Mouse (Mus musculus) skeletal muscle tissue, postnatal 0 days (tissue): ENCODE data around the gene Rps27. TPM values are rescaled to one million over a fixed set of nuclear protein-coding genes. Genes with fewer than 3 reads are reported as not detected.

Experiments used
- polyA plus RNA-seq: library from polyadenylated mRNA; unstranded; fragments of >200 nt; fragmentation: Nextera tagmentation; extraction: Ambion mirVana; gene quantifications from 2 replicates; pipeline ENCODE4 v1.2.1, GENCODE M21; 2015

Rps27 gene
- polyA plus RNA-seq: 894 and 1,257 TPM in 2 replicates

DNA sequence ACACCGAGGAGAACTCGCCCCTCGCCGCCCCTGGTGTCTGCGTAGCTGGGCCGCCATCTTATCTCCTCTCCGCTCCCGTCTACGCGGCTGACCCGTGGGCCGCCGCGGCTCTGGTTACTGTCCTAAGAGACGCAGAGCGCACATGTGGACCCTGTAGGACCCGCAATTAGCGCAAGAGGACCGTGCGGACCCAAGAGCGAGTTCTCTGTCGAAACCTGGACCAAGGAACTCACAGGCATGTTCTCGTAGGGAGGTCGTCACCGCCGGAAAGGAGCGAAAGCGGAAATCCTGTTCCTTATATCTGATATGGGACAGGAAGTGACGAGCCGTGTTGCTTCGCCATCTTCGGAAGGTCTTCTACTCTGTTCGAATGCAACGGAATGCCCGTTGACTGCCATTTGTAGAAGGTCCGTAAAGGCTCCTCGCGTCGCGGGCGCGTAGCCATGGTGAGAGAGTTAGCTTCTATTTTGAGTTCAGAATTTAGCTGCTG lies at the start of gene Rps27, which contains the start of gene Rab13:
Gene Rps27 (minus strand): TSS at position 275 of the 490 bp plus-strand sequence.
Gene Rab13 (plus strand): TSS at position 319 of the 490 bp plus-strand sequence.

DNA sequence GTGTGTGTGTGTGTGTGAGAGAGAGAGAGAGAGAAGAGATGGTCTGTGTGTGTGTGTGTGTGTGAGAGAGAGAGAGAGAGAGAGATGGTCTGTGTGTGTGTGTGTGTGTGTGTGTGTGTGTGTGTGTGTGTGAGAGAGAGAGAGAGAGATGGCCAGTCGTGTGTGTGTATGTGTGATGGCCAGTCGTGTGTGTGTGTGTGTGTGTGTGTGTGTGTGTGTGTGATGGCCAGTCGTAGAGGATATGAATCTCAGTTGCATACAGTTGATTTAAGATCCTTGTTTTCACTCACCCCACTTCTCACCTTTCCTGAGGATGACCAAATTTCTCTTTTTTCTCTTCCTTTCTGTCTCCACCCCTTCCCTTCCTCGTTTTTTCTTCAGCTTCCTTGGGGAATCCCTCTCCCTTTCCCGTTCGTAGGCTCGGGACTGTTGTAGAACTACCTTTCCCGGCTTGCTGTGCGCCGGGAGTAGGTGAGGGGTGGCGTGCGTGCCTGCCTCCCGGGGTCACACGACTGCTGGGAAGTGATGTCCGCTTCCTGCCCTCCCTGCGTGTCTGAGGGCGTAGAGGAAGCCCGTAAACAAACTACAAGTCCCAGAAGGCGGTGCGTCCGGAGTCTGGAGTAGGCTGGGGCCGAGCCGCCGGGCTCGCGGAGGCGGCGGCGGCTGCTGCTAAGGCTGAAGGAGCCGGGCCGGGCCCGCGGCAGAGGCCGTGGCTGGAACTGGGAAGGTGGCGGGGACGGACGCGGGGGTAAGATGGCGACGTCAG lies 40.4 kb upstream of the Rps27 start, which contains the start of gene Crtc2:
Gene Crtc2 (plus strand): TSS at position 511 of the 766 bp plus-strand sequence.

DNA sequence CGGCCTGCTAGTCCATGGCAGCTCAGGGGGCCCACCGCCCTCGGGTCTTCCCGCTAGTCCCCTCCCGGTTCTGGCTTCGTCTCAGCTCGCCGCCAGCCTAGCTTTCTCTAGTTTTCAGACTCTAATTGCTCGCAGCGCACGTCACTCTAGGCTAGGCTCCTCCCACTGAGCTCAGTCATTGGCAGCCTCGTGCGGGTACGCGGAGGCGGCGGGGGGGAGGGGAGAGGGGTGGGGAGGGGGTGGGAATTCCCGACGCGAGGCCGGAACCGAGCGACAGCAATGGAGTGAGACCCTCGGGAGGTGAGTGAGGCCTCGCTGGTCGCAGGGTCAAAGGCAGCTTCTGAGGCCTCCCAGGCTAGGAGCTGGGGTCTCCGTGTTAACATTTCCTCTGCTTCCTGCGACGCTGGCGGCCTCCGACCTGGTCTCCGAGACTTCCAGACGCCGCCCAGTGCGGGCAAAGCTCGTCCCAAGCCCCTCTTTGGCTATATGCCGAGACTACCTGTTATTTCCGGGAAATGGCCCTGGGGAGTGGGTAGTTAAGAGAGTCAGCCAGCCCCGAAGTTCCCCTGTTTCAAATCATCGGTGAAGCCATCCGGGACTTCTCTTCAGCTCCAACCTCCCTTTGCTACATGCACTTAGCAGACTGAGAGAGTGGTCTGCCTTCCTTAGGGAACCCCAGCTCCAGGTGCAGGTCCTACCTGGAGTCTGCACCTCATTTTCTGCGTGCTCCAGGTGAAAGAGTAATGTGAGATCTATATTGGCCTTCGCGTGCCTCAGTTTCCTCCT lies 34.7 kb upstream of the Rps27 start, which contains the start of gene Slc39a1:
Gene Slc39a1 (plus strand): TSS at position 213 of the 786 bp plus-strand sequence.

GRCm38 (mm10) chr3:90242984-90243775 lies 29.7 kb upstream of the Rps27 start, which contains the start of gene Creb3l4:
Gene Creb3l4 (minus strand): TSS chr3:90243512.

DNA sequence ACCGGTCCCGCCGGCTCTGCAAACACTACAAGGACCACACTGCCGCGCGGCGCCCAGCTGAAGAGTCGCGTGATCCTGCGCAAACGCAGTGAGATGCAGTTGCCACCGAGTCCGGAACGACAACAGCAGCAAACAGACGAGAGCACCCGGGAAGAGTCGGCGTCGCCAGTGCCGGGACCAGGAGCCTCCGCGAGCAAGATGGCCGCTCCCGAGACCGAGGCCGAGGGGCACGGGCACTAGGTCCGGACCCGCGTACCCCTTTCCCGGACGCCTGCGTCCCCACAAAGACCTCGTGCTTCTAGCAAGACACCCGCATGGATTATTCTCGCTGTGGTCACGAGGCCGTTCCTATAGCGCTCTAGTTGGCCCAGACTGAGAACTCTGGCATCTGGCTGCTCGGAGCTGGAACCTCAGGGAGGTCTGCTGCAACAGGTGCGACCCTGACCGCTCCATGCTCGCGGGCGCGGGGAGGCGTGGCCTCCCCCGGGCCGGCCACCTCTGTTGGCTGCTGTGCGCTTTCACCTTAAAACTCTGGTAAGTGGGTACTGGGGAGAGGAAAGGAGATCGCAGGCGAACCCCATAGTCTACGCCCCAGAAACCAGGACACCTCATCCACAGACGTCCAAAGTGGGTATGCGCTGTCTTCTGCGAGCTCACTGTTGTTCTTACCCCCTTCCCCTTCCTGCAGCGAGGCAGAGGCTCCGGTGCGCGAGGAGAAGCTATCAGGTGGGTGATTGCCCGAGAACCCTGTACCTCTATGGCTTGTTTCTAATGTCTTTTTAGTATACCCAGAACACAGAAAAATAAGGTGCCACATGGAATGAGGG lies 18.3 kb upstream of the Rps27 start, which contains the start of gene Jtb:
Gene Jtb (plus strand): TSS at position 91 of the 827 bp plus-strand sequence.

Other genes starting within 250 kb of the Rps27 start
- gene Hax1, start 214.9 kb downstream of the Rps27 start, polyA plus RNA-seq: 83.3 and 94.4 TPM in 2 replicates
- gene 4933434E20Rik, start 162.0 kb downstream of the Rps27 start, polyA plus RNA-seq: 144 and 154 TPM in 2 replicates
- 98.2 and 106 TPM in 2 replicates for gene Ubap2l, start 161.0 kb downstream of the Rps27 start, polyA plus RNA-seq
- 617 and 733 TPM in 2 replicates for gene Tpm3, start 141.0 kb downstream of the Rps27 start, polyA plus RNA-seq
- gene Nup210l, start 109.5 kb downstream of the Rps27 start, polyA plus RNA-seq: 0.02 and 0.03 TPM in 2 replicates
- gene Rab13, start within 50 bp of the Rps27 start, polyA plus RNA-seq: 22.1 and 24.7 TPM in 2 replicates
- gene Jtb, start 17.9 kb upstream of the Rps27 start, polyA plus RNA-seq: 146 and 151 TPM in 2 replicates
- 1.3 and 1.5 TPM in 2 replicates for gene Creb3l4, start 29.9 kb upstream of the Rps27 start, polyA plus RNA-seq
- 72.4 and 77.7 TPM in 2 replicates for gene Slc39a1, start 34.5 kb upstream of the Rps27 start, polyA plus RNA-seq
- 10.5 and 10.7 TPM in 2 replicates for gene Crtc2, start 40.5 kb upstream of the Rps27 start, polyA plus RNA-seq
- gene Dennd4b, start 51.5 kb upstream of the Rps27 start, polyA plus RNA-seq: 5.1 and 5.5 TPM in 2 replicates
- 5.7 and 6.3 TPM in 2 replicates for gene Gatad2b, start 79.5 kb upstream of the Rps27 start, polyA plus RNA-seq
- 2.9 and 4.0 TPM in 2 replicates for gene Slc27a3, start 176.3 kb upstream of the Rps27 start, polyA plus RNA-seq
- 9.1 and 9.9 TPM in 2 replicates for gene Ints3, start 220.0 kb upstream of the Rps27 start, polyA plus RNA-seq